Mouse (Mus musculus): Measurements from ENCODE around the gene Ecel1.

Gene Ecel1

GRCm38 (mm10) chr1:87164796-87165184 is 8.5 kb upstream of the Ecel1 start:
- DNase-seq, result no peak

DNA sequence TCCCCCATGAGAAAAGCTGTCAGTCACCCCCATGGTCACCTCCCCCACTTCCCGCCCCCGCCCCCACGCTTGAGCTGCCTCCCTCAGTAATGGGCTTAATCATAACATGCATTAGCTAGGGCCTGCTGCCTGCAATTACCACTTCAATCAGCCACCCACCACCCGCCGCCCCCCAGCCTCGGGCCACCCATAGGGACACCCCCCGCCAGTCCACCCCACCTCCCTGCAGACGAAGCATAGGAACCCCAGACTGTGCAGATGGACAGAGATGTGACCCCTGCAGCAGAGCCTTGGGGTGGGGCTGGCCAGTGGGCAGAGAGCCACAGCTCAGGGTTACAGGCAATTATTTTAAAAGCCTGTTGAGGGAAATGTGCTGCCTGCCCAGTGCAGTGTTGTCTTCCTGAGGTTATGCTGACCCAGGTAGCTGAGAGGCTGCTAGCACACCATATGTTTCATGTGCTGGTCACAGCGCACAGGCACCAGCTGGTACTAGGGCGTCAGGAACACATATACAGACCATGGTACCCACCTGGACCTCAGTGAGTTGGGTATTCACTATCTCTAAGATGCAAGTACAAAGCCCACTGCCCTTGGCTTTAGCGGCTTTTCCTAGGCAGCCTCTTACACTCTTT is 8.0 kb upstream of the Ecel1 start:
- DNase-seq, result no peak

DNA sequence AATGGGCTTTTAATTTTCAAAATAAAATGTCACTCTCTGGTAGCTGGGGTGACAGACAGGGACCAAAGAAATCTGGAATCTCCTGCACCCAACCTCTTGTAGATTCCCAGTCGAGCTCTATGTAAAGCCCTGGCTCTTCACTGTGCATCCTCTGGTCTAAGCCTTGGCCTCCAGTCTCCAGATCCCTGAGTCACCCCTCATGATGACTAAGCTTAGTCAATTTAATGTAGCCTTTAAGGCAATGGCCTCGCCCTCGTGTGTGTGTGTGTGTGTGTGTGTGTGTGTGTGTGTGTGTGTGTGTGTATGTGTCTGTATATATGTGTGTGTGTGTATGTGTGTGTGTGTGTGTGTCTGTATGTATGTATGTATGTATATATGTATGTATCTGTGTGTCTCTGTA is 3.1 kb upstream of the Ecel1 start:
- DNase-seq, result no peak

DNA sequence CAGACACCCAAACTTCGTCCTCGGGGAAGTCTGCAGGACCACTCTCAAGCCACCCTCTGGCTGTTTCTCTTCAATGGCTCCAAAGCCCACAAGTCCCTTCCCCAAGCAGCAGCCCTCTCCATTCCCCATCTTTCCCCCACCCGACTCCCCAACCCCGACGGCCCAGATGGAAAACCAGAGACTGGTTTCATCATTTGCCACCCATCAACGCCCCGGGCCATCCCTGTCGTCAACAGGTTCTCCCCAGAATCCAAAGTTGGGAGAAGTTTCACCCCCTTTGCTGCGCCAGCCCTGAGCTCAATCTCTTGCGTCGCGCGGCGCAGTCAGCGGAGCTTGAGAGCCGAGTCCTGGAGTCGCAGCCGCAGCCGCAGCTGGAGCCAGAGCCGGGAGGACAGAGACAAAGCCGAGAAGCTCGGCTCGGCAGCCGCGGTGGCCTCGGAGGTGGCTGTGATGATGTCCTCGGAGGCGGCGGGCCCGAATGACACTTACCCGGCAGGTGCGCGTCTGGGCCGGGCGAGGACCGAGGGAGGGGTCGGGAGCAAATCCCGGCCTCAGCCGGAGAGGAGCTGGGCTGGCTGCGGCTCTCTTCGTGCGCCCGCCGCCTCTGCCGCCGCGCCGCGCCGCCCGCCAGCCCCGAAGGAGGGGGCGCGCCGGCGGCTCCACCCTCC is 656 bp downstream of the Ecel1 start:
- DNase-seq, result no peak

- DNase-seq, result no peak
Measured at GRCm38 (mm10) chr1:87154501-87155120, 1.7 kb downstream of the Ecel1 start.

DNA sequence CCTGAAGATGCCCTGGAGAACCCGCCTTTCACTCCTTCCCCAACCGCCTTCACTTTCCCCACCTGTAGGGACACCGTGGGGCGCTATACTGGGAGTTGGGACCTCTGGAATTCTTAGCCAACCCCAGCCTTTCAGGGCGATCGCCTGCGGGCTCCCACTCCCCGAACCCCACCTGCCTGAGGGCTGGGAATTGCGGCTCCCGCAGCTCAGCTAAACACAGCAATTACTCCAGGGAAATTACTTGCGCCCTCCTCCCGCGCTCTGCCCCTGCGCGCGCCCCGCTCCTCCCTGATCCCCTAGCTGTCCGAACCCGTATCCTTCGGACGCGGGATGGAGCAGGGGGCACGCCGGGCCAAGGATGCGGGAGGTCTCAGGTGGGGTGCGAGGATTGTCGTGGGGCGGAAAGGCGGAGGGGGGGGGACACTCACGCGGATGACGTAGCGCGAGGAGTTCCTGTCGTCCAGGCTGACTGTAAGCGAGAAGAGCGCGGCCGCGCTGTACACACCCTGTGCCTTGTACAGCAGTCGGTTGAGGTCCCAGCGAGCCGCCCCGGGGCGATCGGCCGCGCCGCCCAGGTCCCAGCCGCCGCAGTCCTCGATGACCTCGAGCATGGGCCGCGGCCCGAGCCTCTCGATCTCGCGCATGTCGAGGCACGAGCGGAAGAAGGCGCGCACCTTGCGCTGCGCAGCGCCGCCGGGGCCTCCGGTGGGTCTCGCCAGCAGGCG is 2.4 kb downstream of the Ecel1 start:
- no peak for DNase-seq

DNA sequence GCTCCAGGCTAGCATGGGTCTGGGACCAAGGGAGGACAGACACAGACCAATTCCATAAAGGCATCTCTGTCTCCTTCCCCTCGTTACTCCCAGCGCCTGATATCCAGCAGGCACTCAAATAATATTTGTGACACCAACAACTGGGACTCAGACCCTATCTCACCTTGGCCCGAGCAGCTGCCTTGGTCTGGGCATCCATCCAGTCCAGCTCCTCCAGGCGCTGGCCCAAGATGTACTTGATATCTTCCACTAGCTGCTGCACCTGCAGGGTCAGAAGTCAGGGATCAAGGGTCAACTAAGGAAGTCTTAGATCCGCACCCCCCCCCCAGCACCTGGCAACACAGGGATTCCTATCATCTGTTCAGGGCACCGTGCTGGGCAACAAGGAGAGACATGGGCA is 5.0 kb downstream of the Ecel1 start:
- no peak for DNase-seq

- no peak for DNase-seq
Measured at GRCm38 (mm10) chr1:87149422-87149821, 6.9 kb downstream of the Ecel1 start.

GRCm38 (mm10) chr1:87143141-87143540 is 13.2 kb downstream of the Ecel1 start:
- DNase-seq, result no peak

DNA sequence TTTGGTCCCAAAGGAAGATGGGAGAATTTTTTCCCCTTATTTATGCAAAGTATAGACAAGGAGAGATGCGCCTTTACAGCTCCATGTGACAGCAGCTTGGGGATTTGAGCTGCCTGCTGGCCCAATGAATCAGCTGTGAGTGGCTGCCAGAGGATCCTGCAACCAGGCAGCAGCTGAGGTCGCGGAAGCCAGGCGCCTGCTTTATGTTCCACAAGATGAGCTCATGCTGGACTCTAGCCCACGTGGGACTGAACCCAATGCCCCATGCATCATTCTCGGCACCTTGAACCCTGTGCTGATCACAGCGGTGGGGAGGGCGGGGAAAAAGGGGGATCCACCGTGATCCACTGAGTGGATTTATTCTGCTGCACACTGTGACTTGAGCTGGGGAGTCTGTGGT is 13.9 kb downstream of the Ecel1 start:
- DNase-seq, result no peak

GRCm38 (mm10) chr1:87141550-87141949 is 14.8 kb downstream of the Ecel1 start:
- DNase-seq, result no peak

DNA sequence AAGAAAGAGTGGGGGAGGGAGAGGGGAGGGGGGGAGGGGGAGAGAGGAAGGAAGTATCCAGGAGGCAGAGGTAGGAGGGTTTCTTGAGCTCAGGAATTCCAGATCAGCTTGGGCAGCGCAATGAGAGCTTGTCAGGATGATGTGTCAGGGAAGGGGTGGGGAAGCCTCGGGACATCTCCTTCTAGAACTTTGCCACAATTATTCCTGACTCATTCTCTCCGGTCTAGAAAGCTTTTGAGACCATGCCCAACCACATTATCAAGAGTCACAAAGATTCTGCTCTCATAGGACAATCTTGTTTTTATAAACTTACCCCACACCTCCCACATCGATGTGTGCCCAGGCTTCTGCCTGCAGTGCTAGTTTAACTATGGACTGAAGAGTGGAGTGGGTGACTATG is 24.5 kb downstream of the Ecel1 start:
- no peak for DNase-seq

- DNase-seq, result no peak
Measured at GRCm38 (mm10) chr1:87127206-87128030, 28.9 kb downstream of the Ecel1 start.

DNA sequence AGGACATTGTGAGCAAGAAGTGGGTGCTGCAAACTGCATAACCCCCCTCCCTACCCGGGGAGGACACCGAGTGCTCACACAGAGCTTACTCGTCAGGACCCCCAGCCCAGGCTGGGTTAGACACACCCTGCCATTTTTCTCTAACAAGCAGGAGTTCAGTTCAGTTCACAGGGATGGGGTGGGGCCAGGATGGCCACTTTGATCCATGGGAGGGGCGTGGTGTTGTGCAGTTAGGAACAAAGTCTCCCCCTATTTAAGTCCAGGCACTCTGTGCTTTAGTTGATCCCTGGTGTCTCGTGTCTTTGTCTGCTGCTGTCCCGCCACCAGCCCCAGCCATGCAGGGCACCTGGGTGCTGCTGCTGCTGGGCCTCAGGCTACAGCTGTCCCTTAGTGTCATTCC is 31.6 kb downstream of the Ecel1 start, which contains the start of gene Akp3:
Gene Akp3 (plus strand): TSS at position 301 of the 400 bp plus-strand sequence.
- no peak for DNase-seq

DNA sequence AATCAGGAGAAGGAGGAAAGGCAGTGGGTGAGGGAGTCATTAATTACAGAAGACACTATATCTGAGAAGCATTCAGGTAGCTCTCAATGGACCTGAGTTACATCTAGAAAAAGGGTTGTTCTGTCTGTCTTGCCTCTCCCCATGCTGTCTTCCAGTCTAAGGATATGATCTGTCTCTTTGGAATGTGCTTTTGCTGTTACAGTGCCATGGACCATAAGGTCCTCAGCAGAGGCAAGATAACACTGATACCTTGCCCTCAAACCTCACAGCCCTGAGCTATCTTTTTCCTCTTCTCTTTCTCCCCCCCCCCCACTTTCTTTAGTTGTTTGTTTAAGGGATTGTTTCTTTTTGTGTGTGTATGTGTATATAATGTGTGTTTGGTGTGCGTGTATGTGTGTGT is 41.5 kb downstream of the Ecel1 start:
- no peak for DNase-seq

DNA sequence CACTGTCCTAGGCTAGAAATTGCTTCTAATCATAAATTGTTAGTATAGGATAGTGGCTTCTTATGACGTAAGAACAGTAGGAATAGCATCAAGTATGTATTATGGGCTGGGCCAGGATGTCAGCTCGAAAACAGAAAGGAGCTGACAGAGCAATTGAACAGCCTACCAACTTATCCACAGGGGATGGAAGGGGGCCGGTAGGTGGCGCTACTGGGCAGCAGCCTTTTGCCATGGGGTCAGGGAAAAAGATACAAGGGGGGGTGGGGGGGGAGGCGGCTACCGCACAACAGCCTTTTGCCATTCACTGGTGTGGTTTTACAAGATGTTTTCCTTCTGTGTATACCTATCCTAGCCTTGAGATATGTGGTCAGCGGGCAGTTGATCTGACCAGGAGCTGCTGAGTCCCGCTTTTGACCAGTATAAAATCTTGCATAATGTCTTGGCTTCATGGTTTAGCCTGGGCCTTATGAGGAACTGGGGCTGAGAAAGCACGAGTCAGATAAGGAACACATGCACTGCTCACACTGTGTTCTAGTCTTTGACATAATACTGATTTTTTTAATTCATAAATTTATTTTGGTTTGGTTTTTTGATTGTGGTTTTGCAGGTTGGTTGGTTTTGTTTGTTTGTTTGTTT is 44.5 kb downstream of the Ecel1 start:
- no peak for DNase-seq

DNA sequence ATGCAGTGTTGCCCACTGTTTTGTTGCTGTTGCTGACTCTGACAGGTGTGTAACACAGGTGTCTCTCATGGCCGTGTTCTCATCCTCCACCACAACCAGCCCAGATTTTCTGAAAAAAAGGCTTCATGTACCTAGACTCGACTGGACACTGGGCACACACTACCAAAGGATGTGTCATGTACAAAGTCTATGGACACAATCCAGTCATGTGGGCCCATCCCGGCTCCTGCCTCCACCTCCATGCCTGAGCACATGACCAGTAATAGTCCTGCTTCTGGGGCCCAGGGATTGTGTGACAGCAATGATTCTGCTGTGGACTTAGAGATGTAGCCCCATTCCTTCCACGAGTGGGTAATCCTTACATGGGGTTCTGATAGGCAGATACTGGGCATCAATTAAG is 47.8 kb downstream of the Ecel1 start:
- no peak for DNase-seq

GRCm38 (mm10) chr1:87106536-87106935 is 49.8 kb downstream of the Ecel1 start:
- no peak for DNase-seq

- no peak for DNase-seq
Measured at GRCm38 (mm10) chr1:87103936-87104335, 52.4 kb downstream of the Ecel1 start.

DNA sequence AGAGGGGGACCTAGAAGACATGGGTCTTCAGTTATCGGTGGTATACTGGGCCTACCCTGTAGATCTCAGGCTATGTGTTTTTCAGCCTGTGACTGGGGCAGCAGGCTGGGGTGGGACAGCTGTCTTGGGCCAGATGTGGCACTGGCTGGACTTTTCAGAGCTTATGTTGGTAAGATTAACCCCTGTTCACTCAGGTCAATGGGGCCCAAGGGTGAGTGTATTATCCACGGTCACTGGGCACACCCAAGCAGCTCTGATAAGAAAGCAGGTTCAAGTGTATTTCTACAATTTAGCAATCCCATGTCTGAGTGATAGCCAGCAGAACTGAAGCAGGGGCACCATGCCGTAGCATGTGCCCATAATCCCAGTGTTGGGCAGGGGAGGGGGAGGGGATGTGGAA is 54.2 kb downstream of the Ecel1 start:
- no peak for DNase-seq

GRCm38 (mm10) chr1:87101411-87101810 is 54.9 kb downstream of the Ecel1 start, which contains the start of gene Alpi:
Gene Alpi, minus strand, starts transcription at chr1:87101606.
- no peak for DNase-seq

DNA sequence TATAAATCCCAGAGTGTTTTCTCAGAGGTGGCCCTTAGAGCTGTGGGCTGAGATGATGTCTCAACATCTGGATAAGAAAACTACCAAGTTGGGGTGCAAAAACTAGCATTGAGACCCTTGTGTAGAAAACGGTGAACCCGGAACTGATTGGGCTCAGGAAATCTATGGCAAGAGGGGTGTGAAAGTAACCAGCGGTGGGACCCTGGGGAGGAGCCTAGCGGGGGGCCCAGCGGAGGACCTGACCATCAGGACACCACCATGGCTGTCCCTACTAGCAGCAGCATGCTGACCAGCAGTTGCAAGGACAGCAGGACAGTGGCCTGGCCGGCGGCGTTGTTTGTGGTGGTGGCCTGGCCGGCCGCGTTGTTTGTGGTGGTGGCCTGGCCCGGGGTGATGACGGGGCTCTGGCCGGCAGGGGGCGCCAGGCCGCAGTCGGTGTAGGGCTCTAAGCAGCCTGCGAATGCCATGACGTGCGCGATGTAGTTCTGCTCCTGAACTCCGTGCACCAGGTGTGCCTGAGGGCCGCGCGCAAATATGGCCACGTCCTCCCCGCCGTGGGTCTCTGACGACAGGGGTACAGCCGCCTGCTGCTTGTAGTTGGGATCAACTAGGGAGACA is 57.9 kb downstream of the Ecel1 start:
- no peak for DNase-seq

All from cerebellum, adult 9-11 months (tissue).